Mouse (Mus musculus) frontal cortex, adult 2 months (tissue): ENCODE measurements at regions not wholly inside any gene's neighbourhood (a gene's known extent, or its start where the extent isn't known, plus 50 kb on each side); places are given as distances from the start of the nearest gene placed in this dataset.

ENCODE experiments used
- DNase-seq, 2 experiments: peaks; one replicate each; pipeline ENCODE4 v3.0.0; 2022; ENCODE audit warnings: low spot score in 1 of 2; ENCODE audit errors: extremely low spot score in 1 of 2

DNA sequence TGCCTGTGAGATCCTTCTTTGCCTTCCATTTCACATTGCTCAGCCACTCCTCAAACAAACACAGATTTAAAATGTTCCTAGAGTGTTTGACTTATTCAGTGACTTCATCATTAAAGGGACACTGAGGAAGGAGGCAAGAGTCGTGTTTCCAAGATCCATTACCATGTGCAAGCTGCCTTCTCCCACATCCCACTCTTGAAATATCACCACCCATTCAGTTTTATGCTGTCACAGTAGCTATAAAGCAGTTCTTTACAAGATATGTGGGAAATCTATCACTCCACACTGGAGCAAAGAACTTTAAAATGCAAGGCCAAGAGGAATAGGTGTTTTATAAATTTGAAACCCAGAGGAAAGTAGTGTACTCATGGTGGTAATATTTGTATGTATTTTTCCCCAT, 110.2 kb upstream of the Gm12695 start:
- DNase-seq, result peak in 1 of 2 experiments; percentile 27

DNA sequence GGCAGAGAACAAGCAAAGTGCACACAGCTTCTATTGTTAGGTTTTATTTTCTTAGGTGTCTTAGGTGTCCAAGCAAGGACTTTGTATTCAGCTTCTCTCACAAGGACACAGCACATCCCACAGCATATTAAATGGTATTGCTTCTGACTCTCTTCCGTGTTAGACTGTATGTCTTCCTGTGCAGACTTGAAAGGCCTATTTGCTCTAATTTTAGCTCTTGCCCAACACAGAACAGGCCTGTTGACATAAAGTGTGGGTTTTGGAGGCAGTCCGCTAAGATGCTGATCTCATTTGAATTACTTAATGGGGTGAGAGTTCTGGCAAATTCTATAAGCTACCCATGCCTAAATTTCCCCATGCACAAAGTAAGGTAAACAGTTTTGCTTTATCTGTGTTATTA, 96.1 kb upstream of the Gm12695 start:
- DNase-seq, result no peak

DNA sequence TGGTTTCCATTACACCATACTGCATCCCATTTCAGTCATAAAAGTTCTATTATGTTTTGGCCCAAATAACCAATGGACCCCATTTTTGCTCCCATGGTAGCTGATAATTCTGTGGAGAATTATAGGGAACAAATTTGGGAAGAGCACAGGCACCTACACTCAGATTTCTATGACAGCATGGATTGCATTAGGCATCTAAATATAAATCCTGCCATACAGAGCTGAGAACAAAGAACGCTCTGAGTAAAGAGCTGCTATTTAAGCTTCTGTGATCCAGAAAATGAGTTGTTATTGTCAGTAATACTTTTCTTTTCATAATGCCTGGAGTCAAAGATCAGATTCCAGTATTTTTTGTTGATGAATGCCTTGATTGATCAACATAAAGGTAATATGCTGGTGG, 93.0 kb upstream of the Gm12695 start:
- no peak for DNase-seq

- no peak for DNase-seq
Measured at GRCm38 (mm10) chr4:96874644-96875043, 89.7 kb upstream of the Gm12695 start.

DNA sequence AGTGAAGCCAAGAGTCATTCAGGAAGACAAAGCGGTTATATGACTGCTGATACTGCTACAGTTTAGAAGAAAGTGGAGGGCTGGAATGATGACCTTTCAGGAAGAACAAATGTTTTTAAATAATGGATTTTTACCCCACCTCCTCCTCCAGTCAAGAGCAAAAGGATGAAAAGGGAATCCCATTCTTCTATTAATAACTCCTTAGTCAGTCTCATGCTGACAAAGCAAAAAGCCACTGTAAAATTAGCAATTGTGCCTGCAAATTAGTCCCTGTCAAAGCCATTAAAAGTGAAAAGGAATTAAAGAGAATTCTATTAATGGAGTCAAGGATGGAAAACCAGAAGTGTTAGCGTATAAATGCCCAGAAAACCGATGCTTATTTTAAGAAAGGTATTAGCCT, 60.2 kb upstream of the Gm12695 start:
- peak in 1 of 2 experiments; percentile 1 for DNase-seq
